Mouse (Mus musculus): ENCODE data around the gene Dctn1.
A peak's percentile ranks its signal among the peaks of the same experiment; 100 is the strongest.

Dctn1 gene

GRCm38 (mm10) chr6:83233306-83233705, 67.6 kb downstream of the Dctn1 start:
- DNase-seq (ENCODE audit: low spot score) = no peak

- DNase-seq (ENCODE audit: low spot score) = no peak
Measured at GRCm38 (mm10) chr6:83234280-83234741, 68.6 kb downstream of the Dctn1 start.

- no peak for DNase-seq (ENCODE audit: low spot score)
Measured at GRCm38 (mm10) chr6:83237123-83237522, 71.4 kb downstream of the Dctn1 start.

GRCm38 (mm10) chr6:83244422-83245061, 78.8 kb downstream of the Dctn1 start:
- DNase-seq (ENCODE audit: low spot score) = no peak

GRCm38 (mm10) chr6:83245134-83245533, 79.4 kb downstream of the Dctn1 start:
- DNase-seq (ENCODE audit: low spot score) = peak; percentile 9

- DNase-seq (ENCODE audit: low spot score) = no peak
Measured at GRCm38 (mm10) chr6:83245997-83246396, 80.3 kb downstream of the Dctn1 start.

- no peak for DNase-seq (ENCODE audit: low spot score)
Measured at GRCm38 (mm10) chr6:83246750-83247149, 81.0 kb downstream of the Dctn1 start.

- DNase-seq (ENCODE audit: low spot score) = no peak
Measured at GRCm38 (mm10) chr6:83247153-83247552, 81.4 kb downstream of the Dctn1 start.
